Comparison of ENCODE assay signal across 18 mouse cellular contexts in the genomic region with DNA sequence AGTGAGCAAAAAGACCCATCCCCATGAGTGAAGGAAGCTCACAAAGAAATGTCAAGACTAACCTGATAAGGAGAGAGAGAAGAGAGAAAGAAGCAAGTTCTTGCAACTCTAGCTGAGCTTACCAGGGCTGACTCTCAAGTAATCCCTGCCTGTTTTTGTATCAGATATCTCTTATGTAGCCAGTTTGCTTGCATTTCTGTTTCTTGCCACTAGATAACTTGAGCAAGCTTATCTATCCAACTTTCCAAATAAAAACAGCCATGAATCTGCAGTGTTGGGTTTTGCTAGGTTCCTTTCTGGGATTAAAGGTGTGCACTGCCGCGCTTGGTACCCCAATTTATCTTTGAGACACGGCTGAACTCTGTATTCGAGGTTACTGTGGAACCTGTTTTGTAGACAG.
"Had no signal": no experiment of that assay in that cellular context is flagged by ENCODE, and none has a peak within 500 bp of the region (broad histone marks: within the 10 kb centered on the region; RNA-seq: fewer than 3 reads in every experiment).

No protein-coding gene starts in this region.

- H3K27ac ChIP-seq: liver, embryonic 15.5 days; lung, embryonic 15.5 days; midbrain, embryonic 10.5 days; midbrain, embryonic 12.5 days; neural tube, embryonic 12.5 days; stomach, embryonic 15.5 days; stomach, postnatal 0 days had no signal

- H3K4me2 ChIP-seq: liver, embryonic 15.5 days; lung, embryonic 15.5 days; midbrain, embryonic 12.5 days; neural tube, embryonic 12.5 days; stomach, embryonic 15.5 days had no signal

- H3K9me3 ChIP-seq: liver, embryonic 15.5 days; lung, embryonic 15.5 days; midbrain, embryonic 10.5 days; midbrain, embryonic 12.5 days; neural tube, embryonic 12.5 days; stomach, embryonic 15.5 days had no signal

- DNase-seq: liver, postnatal 0 days; lung, adult 2 months; lung, postnatal 14 days; lung, postnatal 4 days; midbrain, embryonic 14.5 days; right cerebral cortex, postnatal 14 days; thymus, adult 2 months; thymus, postnatal 25 days; thymus, postnatal 4 days had no signal

- H3K9ac ChIP-seq: liver, embryonic 15.5 days; liver, postnatal 0 days; lung, embryonic 15.5 days; midbrain, embryonic 12.5 days; neural tube, embryonic 12.5 days; stomach, embryonic 15.5 days had no signal

- H3K27me3 ChIP-seq: liver, embryonic 15.5 days; lung, embryonic 15.5 days; neural tube, embryonic 12.5 days; stomach, embryonic 15.5 days had no signal

- H3K36me3 ChIP-seq: liver, embryonic 15.5 days; lung, embryonic 15.5 days; midbrain, embryonic 10.5 days; midbrain, embryonic 12.5 days; neural tube, embryonic 12.5 days; stomach, embryonic 15.5 days had no signal

- H3K4me1 ChIP-seq: lung, embryonic 15.5 days; midbrain, embryonic 10.5 days; midbrain, embryonic 12.5 days; neural tube, embryonic 12.5 days had no signal

- ATAC-seq: liver, postnatal 0 days; lung, postnatal 0 days had no signal

- H3K4me3 ChIP-seq: liver, embryonic 15.5 days; lung, embryonic 15.5 days; midbrain, embryonic 10.5 days; midbrain, embryonic 12.5 days; myocyte; neural tube, embryonic 12.5 days; stomach, embryonic 15.5 days had no signal
